Mouse (Mus musculus) brown adipose tissue, adult 24 weeks (tissue): ENCODE results near the gene Me1. TPM values are rescaled to one million over a fixed set of nuclear protein-coding genes. Genes with fewer than 3 reads are reported as not detected.

ENCODE experiments used
- H3K27ac ChIP-seq: fragments of 200-500 bp; replicated peaks from 2 replicates; pipeline ENCODE4 v1.5.1; 2012; ENCODE audit warnings: low read depth, mild to moderate bottlenecking, low read length
- H3K4me1 ChIP-seq: fragments of 200-500 bp; 2 replicates; pipeline ENCODE4 v1.6.1; 2012; ENCODE audit warnings: low read length, mixed read lengths; ENCODE audit not compliant: control insufficient read depth, insufficient read depth, insufficient read length
- H3K4me3 ChIP-seq: fragments of 200-500 bp; 2 replicates; pipeline ENCODE4 v1.5.1; 2012; ENCODE audit warnings: low read depth, mild to moderate bottlenecking, low read length, moderate library complexity; ENCODE audit not compliant: insufficient read depth
- polyA plus RNA-seq: library from polyadenylated mRNA; stranded (reverse); fragments of >200 nt; gene quantifications from 2 replicates; pipeline ENCODE4 v1.2.4, GENCODE M21; 2012; ENCODE audit not compliant: missing spikeins, insufficient read depth, insufficient read length

The Me1 gene
- polyA plus RNA-seq, 1 experiment = 987 TPM

GRCm38 (mm10) chr9:86572636-86573291 lies 123.0 kb downstream of the Me1 start:
- H3K4me3 ChIP-seq = peak overlapping the region; percentile 89
- H3K27ac ChIP-seq = no peak overlapping the region
- H3K4me1 ChIP-seq = no peaks in the 10 kb centered on the region

- H3K4me1 ChIP-seq = no peaks in the 10 kb centered on the region
- H3K27ac ChIP-seq = no peak overlapping the region
- H3K4me3 ChIP-seq = peak overlapping the region; percentile 89
Observed at GRCm38 (mm10) chr9:86572196-86572595, 123.6 kb downstream of the Me1 start.

- Histone ChIP-seq H3K4me3 (peak within 1 kb of the TSS; percentile 89), H3K4me1 (no peaks in the 10 kb centered on the region), H3K27ac (no peak within 1 kb of the TSS)
Observed at GRCm38 (mm10) chr9:86571540-86572135, 124.1 kb downstream of the Me1 start, which contains the start of the genes Pgm3 and Rwdd2a. Pgm3 (minus strand) TSS chr9:86571842. Rwdd2a (plus strand) TSS chr9:86571991.

- H3K4me3 ChIP-seq = peak overlapping the region; percentile 42
- no peaks in the 10 kb centered on the region for H3K4me1 ChIP-seq
- no peak overlapping the region for H3K27ac ChIP-seq
Observed at GRCm38 (mm10) chr9:86570946-86571345, 124.8 kb downstream of the Me1 start.

- H3K27ac ChIP-seq = no peak overlapping the region
- H3K4me1 ChIP-seq = no peaks in the 10 kb centered on the region
- peak overlapping the region; percentile 42 for H3K4me3 ChIP-seq
Observed at GRCm38 (mm10) chr9:86570261-86570890, 125.4 kb downstream of the Me1 start.

GRCm38 (mm10) chr9:86569314-86569910 lies 126.3 kb downstream of the Me1 start:
- Histone ChIP-seq H3K27ac (no peak overlapping the region), H3K4me1 (no peaks in the 10 kb centered on the region), H3K4me3 (no peak overlapping the region)

- Histone ChIP-seq H3K4me1 (no peaks in the 10 kb centered on the region), H3K27ac (no peak overlapping the region), H3K4me3 (no peak overlapping the region)
Observed at GRCm38 (mm10) chr9:86560543-86560942, 135.2 kb downstream of the Me1 start.

GRCm38 (mm10) chr9:86554641-86555040 lies 141.1 kb downstream of the Me1 start:
- Histone ChIP-seq H3K27ac (no peak overlapping the region), H3K4me3 (no peak overlapping the region), H3K4me1 (no peaks in the 10 kb centered on the region)

GRCm38 (mm10) chr9:86553886-86554285 lies 141.9 kb downstream of the Me1 start:
- Histone ChIP-seq H3K4me3 (no peak overlapping the region), H3K4me1 (no peaks in the 10 kb centered on the region), H3K27ac (no peak overlapping the region)

GRCm38 (mm10) chr9:86550717-86551116 lies 145.0 kb downstream of the Me1 start:
- H3K4me1 ChIP-seq = no peaks in the 10 kb centered on the region
- no peak overlapping the region for H3K27ac ChIP-seq
- no peak overlapping the region for H3K4me3 ChIP-seq

GRCm38 (mm10) chr9:86549637-86550162 lies 146.1 kb downstream of the Me1 start:
- no peaks in the 10 kb centered on the region for H3K4me1 ChIP-seq
- no peak overlapping the region for H3K4me3 ChIP-seq
- no peak overlapping the region for H3K27ac ChIP-seq

GRCm38 (mm10) chr9:86544559-86544958 lies 151.2 kb downstream of the Me1 start:
- Histone ChIP-seq H3K4me1 (no peaks in the 10 kb centered on the region), H3K27ac (no peak overlapping the region), H3K4me3 (no peak overlapping the region)

GRCm38 (mm10) chr9:86543451-86543850 lies 152.3 kb downstream of the Me1 start:
- H3K4me1 ChIP-seq = no peaks in the 10 kb centered on the region
- no peak overlapping the region for H3K4me3 ChIP-seq
- no peak overlapping the region for H3K27ac ChIP-seq

GRCm38 (mm10) chr9:86534071-86534470 lies 161.7 kb downstream of the Me1 start:
- H3K4me1 ChIP-seq = no peaks in the 10 kb centered on the region
- no peak overlapping the region for H3K4me3 ChIP-seq
- H3K27ac ChIP-seq = no peak overlapping the region
